Mouse (Mus musculus) testis, adult 2 months (tissue): ENCODE results near the gene Cdh26.

Source experiments
- CTCF ChIP-seq: fragments of 200-500 bp; IDR thresholded peaks from 2 replicates; pipeline ENCODE4 v1.5.1; 2012; ENCODE audit warnings: low read depth, mild to moderate bottlenecking, inconsistent platforms, low read length, moderate library complexity; ENCODE audit not compliant: control insufficient read depth, insufficient read depth, insufficient replicate concordance
- POLR2A ChIP-seq: fragments of 200-500 bp; IDR thresholded peaks from 2 replicates; pipeline ENCODE4 v1.6.1; 2012; ENCODE audit warnings: low read depth, mild to moderate bottlenecking, inconsistent platforms, low read length, moderate library complexity; ENCODE audit not compliant: control insufficient read depth

- TF ChIP-seq POLR2A (no peak), CTCF (no peak)
These were observed 9.8 kb upstream of the Cdh26 start for GRCm38 (mm10) chr2:178420576-178420975.
